Mouse (Mus musculus) layer of hippocampus, adult 11-12 months (tissue): ENCODE results near the gene Slc20a1.
A peak's percentile ranks its signal among the peaks of the same experiment; 100 is the strongest.

Experiments
- DNase-seq: peaks from one replicate; pipeline ENCODE4 v3.0.0; 2022; ENCODE audit warnings: low spot score

Slc20a1 gene

DNA sequence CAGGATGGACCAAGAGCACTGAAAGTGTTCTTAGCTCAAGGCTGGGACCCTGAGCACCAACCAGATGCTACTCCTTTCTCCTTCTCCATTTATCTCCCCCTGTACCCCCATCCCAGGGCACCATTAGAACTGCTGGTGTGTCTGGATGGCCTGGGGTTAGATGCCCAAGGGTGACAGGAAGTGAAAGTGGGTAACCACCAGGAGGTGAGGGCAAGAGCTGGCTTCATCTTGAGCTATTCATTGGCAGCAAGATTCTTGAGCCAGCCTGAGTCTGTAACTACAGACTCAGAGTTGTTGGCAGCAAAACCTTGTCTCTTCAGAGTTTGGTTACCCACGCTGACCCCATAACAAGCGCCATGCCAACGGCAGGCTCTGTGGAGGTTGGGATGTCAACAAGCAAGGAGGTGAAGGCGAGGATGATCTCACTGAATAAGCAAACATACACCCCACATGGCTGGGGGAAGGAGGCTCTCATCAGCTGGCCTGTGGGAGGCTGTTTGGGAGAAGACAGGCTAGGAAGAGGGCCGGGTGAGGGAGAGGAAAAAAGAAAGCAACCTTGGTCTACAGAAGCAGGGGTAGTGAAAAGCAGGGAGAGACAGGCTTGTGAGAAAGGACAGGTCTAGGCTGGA is 12.2 kb upstream of the Slc20a1 start:
- peak; percentile 31 for DNase-seq

DNA sequence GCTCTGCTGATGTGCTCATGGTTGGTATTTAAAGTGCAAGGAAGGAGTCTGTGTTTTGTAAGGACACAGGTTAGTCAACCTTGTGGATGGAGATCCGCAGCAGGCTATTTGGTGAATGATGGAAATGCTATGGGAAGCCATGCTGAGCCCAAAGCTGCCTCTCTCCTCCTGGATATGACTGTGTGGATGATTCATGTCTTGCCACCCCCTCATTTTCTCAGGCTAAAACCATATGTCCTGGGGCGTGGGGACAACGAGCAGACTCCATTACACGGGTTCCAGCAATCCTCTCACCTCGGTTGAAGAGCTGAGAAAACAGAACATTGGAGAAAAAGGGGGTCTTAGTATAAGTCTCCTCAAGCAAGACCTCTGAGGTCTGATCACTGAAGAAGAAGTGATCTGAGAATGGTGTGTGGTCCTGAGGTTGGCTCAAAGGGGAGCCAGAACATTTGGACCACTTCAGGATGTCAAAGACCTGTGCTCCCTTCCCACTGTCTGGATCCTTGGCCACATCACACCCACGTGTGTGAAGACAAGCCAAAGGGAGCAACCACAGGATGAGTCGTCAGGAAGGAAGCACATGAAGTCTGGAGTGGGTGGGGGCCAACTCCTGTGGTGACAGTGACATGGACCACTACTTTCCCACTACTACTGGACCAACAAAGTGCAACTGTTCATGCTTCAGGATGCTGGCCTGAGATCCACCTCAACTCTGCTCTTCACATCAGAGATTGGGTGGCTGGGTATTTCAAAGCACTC is 6.0 kb upstream of the Slc20a1 start:
- no peak for DNase-seq

- DNase-seq: no peak
Observed at GRCm38 (mm10) chr2:129196317-129196716, 2.2 kb upstream of the Slc20a1 start.

DNA sequence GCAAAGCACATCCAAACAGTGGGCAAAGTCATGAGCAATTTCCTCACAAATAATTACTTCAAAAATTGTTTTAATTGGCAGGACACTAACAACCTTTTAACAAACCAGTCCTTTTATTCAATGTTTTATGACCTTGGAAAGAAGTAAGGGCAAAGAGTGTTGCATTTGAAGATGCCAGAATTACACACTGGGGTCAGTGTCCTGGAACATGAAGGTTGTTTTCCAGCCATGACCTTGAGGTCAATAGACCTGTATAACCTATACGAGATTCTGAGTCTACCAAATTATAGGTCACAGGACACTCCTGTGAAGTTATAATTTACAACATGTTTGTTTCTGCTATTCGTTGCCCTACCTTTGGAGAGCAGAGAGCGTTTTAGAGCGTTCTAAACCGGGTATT is 1.4 kb upstream of the Slc20a1 start:
- DNase-seq: no peak

GRCm38 (mm10) chr2:129197843-129198435 is 625 bp upstream of the Slc20a1 start:
- no peak for DNase-seq

GRCm38 (mm10) chr2:129199328-129200085 is 943 bp downstream of the Slc20a1 start:
- DNase-seq: peak; percentile 13

- no peak for DNase-seq
Observed at GRCm38 (mm10) chr2:129205000-129205399, 6.4 kb downstream of the Slc20a1 start.

DNA sequence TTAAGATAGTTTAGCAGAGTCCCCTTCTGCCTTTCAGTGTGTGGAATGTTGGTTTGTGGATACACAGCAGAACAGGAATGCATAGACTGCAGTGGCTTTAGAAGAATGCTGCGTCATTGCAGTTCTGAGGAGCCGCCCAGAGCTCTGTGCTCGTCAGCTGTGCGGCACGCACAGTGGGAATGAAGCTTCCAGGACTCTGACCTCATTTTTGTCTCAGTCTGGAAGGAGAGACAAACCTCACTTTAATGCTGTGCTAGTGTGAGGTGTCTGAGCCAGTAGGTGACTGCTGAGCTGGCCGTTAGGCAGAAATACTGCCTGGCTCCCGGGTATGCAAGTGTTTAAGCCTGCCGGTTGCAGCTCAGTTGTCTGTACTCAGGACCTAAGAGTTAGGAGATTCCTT is 8.3 kb downstream of the Slc20a1 start:
- no peak for DNase-seq

DNA sequence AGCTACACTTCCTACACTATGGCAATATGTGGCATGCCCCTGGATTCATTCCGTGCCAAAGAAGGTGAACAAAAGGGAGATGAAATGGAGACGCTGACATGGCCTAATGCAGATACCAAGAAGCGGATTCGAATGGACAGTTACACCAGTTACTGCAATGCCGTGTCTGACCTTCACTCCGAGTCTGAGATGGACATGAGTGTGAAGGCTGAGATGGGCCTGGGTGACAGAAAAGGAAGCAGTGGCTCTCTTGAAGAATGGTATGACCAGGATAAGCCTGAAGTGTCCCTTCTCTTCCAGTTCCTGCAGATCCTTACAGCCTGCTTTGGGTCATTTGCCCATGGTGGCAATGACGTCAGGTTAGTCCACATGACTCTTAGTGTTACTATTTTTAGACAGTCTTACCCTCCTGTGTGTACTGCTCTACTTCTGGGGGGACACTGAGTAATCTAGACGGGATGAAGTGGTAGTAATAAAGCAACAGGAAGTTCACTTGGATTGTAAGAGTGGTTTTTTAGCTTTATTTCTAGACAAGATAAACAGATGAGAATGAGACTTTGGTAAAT is 9.7 kb downstream of the Slc20a1 start:
- DNase-seq: no peak

DNA sequence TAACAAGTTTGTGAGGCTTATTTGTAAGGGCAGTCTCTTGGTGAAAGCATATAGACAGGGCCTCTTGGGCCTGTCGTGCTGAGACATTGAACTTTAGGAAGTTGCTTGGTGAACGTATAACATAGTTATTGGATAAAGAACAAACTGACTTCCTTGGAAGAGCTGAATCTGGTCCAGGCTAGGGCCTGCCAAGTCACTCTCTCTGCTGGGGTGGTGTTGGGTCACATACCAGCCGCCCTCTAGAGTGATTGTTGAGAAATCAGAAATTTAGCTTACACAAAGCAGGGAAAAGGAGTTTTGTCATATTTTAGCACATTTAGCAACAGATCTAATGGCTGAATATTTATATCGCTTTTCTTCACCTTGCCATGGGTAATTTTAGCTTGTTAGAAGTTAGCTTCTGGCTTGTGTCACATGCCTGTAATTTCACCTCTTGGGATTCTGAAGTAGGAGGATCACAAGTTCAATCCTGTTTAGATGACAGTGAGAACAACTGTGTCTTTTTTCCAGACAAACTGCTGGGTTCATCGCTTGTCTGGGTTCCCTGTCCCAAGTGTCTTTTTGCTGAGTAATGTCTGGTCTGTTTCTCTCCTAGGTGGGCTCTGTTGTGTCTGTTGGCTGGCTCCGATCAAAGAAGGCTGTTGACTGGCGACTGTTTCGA is 11.7 kb downstream of the Slc20a1 start:
- no peak for DNase-seq

- no peak for DNase-seq
Observed at GRCm38 (mm10) chr2:129211255-129211654, 12.7 kb downstream of the Slc20a1 start.

- DNase-seq: no peak
Observed at GRCm38 (mm10) chr2:129211957-129212356, 13.4 kb downstream of the Slc20a1 start.

DNA sequence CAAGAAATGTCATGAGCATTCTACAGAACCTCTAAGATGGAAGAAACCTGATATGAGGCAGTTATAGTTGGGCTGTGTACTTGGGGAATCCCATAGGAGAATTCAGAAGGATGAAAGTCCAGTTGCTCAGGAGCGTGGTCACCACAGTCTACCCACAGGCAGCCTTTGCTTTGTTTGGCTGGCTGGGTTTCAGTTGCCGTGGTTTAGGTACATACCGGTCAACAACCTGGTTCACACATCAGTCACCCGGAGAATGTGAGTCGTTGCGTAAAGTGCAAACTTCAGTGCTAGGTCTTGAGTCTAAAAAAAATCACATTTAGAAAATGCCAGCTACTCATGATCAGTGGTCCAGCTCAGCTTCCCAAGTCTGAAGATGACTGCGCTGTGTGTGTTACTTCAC is 14.0 kb downstream of the Slc20a1 start:
- DNase-seq: no peak

DNA sequence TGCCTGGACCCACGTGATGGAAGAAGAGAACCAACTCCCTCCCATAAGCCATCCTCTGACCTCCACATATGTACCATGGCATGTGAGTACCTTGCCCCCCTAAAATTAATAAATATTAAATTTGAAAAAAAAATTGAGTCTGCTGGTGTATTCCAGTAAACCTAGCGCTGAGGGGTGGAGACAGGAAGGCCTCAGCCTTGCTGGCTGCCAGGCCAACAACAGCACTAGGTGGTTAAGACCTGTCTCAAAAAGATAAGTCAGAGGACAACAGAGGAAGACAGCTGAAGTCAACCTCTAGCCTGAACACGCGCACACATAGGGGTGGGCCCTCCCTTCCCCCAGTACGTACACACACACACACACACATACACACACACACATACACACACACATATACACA is 16.2 kb downstream of the Slc20a1 start:
- DNase-seq: no peak

DNA sequence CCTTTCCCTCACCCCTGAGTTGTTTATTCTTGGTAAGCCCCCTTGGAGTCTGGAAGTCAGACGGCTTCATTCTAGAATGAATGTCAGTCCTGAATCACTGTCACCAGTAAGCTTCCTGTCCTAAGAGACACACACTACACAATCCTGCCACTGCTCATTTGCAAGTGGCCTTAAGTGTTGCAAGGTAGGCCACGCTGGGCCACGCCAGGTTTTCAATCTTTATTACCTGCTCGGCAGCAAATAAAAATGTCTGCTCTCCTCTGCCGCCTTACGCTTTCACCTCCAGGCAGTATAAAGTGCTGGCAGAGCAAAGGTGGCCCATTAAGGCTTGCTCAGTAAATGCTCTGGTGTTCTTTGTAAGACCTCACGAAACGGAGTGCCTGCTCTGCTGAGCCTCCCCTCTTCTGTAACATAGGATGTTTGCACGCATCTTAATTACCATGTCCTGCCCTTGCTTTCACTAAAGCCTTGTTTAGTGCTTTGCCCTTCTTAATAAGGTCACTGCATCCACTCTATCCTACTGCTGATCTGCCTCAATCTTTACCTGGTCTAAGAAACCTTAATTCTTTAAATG is 19.1 kb downstream of the Slc20a1 start:
- DNase-seq: no peak

DNA sequence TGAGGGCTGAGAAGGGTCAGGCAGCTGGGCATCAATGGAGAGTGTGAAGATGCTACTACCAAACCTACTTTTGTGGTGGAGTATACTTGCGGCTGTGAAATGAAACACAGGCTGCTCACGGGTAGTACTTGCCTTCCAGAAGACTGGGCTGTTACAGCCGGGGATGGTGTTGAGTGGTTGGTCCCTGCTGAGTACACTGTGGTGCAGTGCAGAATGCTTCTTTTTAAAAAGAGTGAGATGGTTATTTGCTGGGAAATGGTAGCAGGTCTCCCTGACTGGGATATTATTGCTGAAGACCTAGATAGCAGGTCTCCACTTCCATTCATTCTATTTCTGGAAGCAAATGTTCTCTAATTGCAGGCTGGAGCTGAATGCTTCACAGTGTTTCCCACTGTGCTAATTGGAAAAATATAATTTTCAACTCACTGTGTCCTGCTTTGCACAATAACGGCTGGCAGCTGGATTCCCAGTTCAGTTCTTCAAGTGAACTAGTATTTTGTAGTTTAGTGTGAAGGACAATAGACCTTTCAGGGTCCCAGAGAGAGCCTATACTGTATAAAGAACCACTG is 20.1 kb downstream of the Slc20a1 start:
- DNase-seq: no peak

DNA sequence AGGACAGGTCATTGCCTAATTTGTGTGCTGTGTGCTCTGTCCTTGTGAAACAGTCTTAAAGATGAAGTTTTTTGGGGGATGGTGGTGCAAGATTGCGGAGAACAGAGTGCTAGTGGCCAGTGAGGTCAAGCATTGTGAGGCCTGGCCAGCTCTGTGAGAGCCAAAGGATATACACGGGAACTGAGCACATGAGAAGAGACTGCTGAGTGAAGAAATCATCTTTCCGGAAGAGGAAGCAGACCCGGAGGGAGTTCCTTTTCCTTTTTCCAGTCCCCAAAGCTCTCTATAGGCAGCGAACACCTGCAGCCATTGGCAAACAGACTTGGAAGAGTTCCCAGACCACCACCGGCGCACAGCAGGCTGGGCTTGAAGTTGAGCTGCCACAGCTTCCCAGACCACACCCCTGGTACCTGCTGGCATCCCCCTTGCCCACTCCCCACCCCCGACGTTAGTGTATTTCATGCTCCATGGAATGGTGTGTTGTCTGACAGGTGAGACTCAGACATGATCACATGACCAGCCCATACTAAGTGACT is 22.6 kb downstream of the Slc20a1 start:
- DNase-seq: no peak

- no peak for DNase-seq
Observed at GRCm38 (mm10) chr2:129224178-129224577, 25.6 kb downstream of the Slc20a1 start.

- no peak for DNase-seq
Observed at GRCm38 (mm10) chr2:129225251-129225819, 26.8 kb downstream of the Slc20a1 start.

DNA sequence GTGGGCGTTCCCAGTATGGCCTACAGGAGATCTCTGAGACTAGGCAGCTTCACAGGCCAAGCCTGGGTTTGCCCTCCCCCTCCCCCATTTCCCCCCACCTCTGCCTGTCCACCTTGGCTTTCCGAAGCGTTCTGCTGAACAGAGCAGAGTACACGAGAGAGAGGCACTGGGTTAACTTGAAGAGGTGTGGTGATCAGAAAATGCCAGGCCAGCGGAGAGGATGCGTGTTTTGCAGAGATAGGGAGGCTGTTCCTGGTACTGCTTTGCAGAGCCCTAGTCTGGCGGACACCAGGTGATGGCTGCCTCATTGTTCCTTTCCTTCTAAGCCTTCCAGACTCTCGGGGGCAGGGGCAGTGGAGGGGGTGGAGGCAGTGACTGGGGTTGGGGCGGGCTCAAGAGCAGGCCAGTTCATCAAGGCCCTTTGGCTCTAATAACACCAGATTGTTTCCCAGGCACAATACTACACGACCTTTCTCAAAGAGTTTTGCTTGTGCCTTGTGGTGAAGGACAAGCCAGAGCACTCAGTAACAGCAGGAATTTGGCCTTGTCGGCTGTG is 27.8 kb downstream of the Slc20a1 start:
- no peak for DNase-seq
